Mouse (Mus musculus) kidney, adult 2 months (tissue): ENCODE measurements at regions not wholly inside any gene's neighbourhood (a gene's known extent, or its start where the extent isn't known, plus 50 kb on each side); places are given as distances from the start of the nearest gene placed in this dataset.

ENCODE experiments used
- CTCF ChIP-seq: fragments of 200-500 bp; conservative IDR thresholded peaks from 2 replicates; pipeline ENCODE4 v1.5.1; 2011; ENCODE audit warnings: low read depth, mild to moderate bottlenecking, control low read depth, low read length, moderate library complexity, mixed read lengths; ENCODE audit not compliant: insufficient read depth, insufficient read length
- POLR2A ChIP-seq: fragments of 200-500 bp; IDR thresholded peaks from one replicate; pipeline ENCODE4 v1.6.1; 2011; ENCODE audit warnings: low read depth, low read length, control low read depth

- TF ChIP-seq CTCF (no peak), POLR2A (no peak)
These were observed 198.3 kb upstream of the Fam19a5 start for GRCm38 (mm10) chr15:87345826-87346225.
